Mouse (Mus musculus) liver, embryonic 16.5 days (tissue): ENCODE results near the gene Dpy19l2. TPM values are rescaled to one million over a fixed set of nuclear protein-coding genes. Genes with fewer than 3 reads are reported as not detected.
A peak's percentile ranks its signal among the peaks of the same experiment; 100 is the strongest.
"Not testable (repeated sequence)": the region's sequence is repeated elsewhere in the genome, so short reads cannot be mapped to it uniquely, and the experiment has no call there.

ENCODE experiments used
- ATAC-seq: fragments of 200-750 bp; cut with Nextera tagmentation; 2 replicates; pipeline ENCODE4 v1.8.0; 2017; ENCODE audit warnings: low read depth, mild to moderate bottlenecking, moderate number of reproducible peaks, moderate library complexity
- H3K27ac ChIP-seq: fragments of 300-500 bp; sonication (generic); 2 replicates; pipeline ENCODE4 v1.5.1; 2014; ENCODE audit warnings: mild to moderate bottlenecking, low read length
- H3K27me3 ChIP-seq: fragments of 300-500 bp; sonication (generic); 2 replicates; pipeline ENCODE4 v1.6.1; 2014; ENCODE audit warnings: low read depth, low read length, mixed read lengths; ENCODE audit not compliant: control insufficient read depth, insufficient read depth
- H3K36me3 ChIP-seq: fragments of 300-500 bp; sonication (generic); 2 replicates; pipeline ENCODE4 v1.6.1; 2014; ENCODE audit warnings: mild to moderate bottlenecking; ENCODE audit not compliant: control insufficient read depth, insufficient read depth
- H3K4me1 ChIP-seq: fragments of 300-500 bp; sonication (generic); 2 replicates; pipeline ENCODE4 v1.6.1; 2014; ENCODE audit warnings: low read depth, low read length, mixed read lengths; ENCODE audit not compliant: control insufficient read depth
- H3K4me2 ChIP-seq: fragments of 300-500 bp; sonication (generic); 2 replicates; pipeline ENCODE4 v1.6.1; 2014; ENCODE audit warnings: low read depth, low read length, mixed read lengths
- H3K4me3 ChIP-seq: fragments of 300-500 bp; sonication (generic); 2 replicates; pipeline ENCODE4 v1.5.1; 2014; ENCODE audit warnings: low read depth, mild to moderate bottlenecking, low read length
- H3K9ac ChIP-seq: fragments of 300-500 bp; sonication (generic); 2 replicates; pipeline ENCODE4 v1.6.1; 2014; ENCODE audit warnings: low read depth, low read length
- H3K9me3 ChIP-seq: fragments of 300-500 bp; sonication (generic); replicated peaks from 2 replicates; pipeline ENCODE4 v1.6.1; 2016; ENCODE audit warnings: low read length; ENCODE audit not compliant: control insufficient read depth
- WGBS: fragments of 180-500 bp; shearing (Covaris S2); extraction: QIAGEN DNeasy Blood & Tissue Kit; methylation state at CpG from one replicate; pipeline ENCODE4 v1.1.7; 2014; ENCODE audit not compliant: insufficient replicate concordance; 5-methylcytosine and 5-hydroxymethylcytosine counted together
- polyA plus RNA-seq: library from polyadenylated mRNA; unstranded; fragments of >200 nt; fragmentation: Nextera tagmentation; extraction: Ambion mirVana; gene quantifications from 2 replicates; pipeline ENCODE4 v1.2.1, GENCODE M21; 2015

Gene Dpy19l2
- polyA plus RNA-seq = 0.04 and 0.06 TPM in 2 replicates

DNA sequence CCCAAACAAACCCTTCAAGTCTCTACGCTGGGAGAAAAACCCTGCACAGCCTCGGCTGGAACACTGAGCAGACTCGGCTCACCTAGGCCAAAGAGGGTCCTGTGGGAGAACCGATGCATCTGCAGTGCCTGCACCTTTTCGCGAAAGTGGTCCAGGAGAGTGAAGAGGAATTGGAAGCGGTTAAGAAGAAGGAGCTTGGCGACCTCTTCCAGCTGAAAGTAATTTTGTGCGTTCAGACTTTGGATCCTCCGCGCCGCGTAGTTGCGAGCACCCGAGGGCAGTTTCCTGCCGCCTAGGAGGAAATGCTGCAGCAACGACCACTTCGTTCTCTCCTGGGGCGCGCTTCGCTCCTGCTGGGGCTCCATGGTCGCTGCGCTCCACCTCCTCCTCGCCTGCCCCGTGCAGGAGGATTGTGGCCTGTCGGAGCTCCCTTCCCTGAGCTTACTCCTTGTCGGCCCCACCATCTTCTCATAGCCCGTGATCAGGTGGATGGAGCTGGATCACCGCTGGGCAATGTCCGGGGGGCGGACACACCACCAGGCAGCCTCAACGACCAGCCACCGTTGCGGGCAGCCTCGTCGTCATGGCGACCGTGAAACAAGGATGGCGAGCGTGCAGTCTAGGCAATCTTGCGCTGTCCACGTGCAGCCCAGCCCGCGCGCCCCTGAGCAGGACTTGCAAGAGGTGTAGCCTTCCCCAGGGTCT, at the start of gene Dpy19l2:
TSS of gene Dpy19l2 (minus strand) at position 594 of the 705 bp plus-strand sequence.
- 2% methylated on average over 45 of the region's 45 CpGs for WGBS
- H3K4me2 ChIP-seq = peak within 1 kb of the TSS; percentile 39
- H3K27ac ChIP-seq = no peak within 1 kb of the TSS
- H3K27me3 ChIP-seq = peaks cover 11% of the 10 kb centered on the region; the same call in 1 of the 2 replicates
- ATAC-seq = no peak
- peak within 1 kb of the TSS; percentile 13; the same call in 1 of the 2 replicates for H3K4me3 ChIP-seq
- no peak within 1 kb of the TSS for H3K9ac ChIP-seq
- no peaks in the 10 kb centered on the region for H3K36me3 ChIP-seq
- no peaks in the 10 kb centered on the region for H3K4me1 ChIP-seq
- H3K9me3 ChIP-seq = no peaks in the 10 kb centered on the region

DNA sequence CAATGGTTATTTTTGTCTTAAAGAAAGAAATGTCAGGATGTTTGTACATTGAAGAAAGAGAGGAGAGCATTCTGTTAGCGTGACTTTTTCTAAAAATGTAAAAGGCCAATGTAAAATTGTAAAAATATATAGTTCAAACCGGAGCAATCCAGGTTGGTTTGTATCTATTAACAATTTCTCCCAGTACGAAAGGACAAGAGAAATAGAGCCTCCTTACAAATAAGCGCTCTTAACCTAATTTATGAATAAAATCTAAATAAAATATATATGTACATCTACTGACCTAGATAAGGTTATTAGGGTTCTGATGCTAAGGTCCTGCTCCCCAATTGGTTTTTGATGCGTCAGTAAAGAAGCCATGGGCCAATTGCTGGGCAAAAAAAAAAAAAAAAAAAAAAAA, 48.9 kb upstream of the Dpy19l2 start:
- no peak overlapping the region for H3K9ac ChIP-seq
- H3K4me3 ChIP-seq = no peak overlapping the region
- H3K4me1 ChIP-seq = no peaks in the 10 kb centered on the region
- no peak for ATAC-seq
- H3K4me2 ChIP-seq = no peak overlapping the region
- H3K27ac ChIP-seq = no peak overlapping the region
- no peaks in the 10 kb centered on the region for H3K27me3 ChIP-seq
- no peaks in the 10 kb centered on the region for H3K36me3 ChIP-seq
- no peaks in the 10 kb centered on the region for H3K9me3 ChIP-seq
- WGBS = 65% methylated on average over 5 of the region's 5 CpGs

DNA sequence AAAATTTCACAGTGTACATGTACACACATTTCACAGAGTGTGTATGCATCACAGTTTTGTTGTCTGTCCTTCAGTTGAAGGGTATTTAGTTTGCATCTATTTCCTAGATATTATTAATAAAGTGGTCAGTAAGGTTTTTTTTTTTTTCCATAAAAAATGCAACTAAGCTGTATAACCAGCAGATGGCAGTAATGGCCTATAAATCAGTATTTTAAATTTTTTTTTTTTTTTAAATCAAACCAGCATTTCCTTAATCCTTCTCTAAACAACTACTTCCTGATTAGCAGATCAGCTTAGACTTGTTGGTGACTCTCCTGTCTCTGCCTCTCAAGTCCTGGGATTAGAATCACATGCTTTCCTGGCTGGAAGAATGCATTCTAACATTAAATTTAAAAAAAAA, 5.2 kb upstream of the Dpy19l2 start:
- H3K4me3 ChIP-seq = no peak overlapping the region
- no peaks in the 10 kb centered on the region for H3K9me3 ChIP-seq
- H3K36me3 ChIP-seq = no peaks in the 10 kb centered on the region
- no peak for ATAC-seq
- H3K4me1 ChIP-seq = no peaks in the 10 kb centered on the region
- no peak overlapping the region for H3K4me2 ChIP-seq
- no peak overlapping the region for H3K9ac ChIP-seq
- H3K27me3 ChIP-seq = peaks cover 4% of the 10 kb centered on the region; the same call in 1 of the 2 replicates
- no peak overlapping the region for H3K27ac ChIP-seq

DNA sequence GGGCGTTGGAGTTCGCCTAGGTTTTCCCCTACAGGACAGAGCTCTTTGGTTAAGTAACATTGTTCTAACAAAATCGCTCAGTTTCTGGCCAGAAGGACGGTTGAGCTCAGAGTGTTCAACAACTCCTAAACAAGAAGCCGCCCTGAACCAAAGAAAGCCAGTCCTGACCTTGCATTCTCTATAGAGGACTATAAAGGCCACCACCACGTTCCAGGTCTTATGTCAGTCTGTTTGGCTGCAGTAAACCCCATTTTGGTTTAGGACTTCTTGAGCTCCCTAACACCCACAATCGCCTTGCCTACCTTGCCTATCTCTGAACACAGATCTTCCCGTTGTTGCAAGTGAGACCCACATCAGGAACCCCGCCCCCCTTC, 299 bp upstream of the Dpy19l2 start:
- H3K4me2 ChIP-seq = no peak overlapping the region
- H3K9me3 ChIP-seq = no peaks in the 10 kb centered on the region
- H3K27me3 ChIP-seq = peaks cover 11% of the 10 kb centered on the region; the same call in 1 of the 2 replicates
- H3K9ac ChIP-seq = no peak overlapping the region
- H3K36me3 ChIP-seq = no peaks in the 10 kb centered on the region
- H3K4me1 ChIP-seq = no peaks in the 10 kb centered on the region
- WGBS = 7% methylated on average over 9 of the region's 9 CpGs
- no peak overlapping the region for H3K27ac ChIP-seq
- no peak for ATAC-seq
- no peak overlapping the region for H3K4me3 ChIP-seq

DNA sequence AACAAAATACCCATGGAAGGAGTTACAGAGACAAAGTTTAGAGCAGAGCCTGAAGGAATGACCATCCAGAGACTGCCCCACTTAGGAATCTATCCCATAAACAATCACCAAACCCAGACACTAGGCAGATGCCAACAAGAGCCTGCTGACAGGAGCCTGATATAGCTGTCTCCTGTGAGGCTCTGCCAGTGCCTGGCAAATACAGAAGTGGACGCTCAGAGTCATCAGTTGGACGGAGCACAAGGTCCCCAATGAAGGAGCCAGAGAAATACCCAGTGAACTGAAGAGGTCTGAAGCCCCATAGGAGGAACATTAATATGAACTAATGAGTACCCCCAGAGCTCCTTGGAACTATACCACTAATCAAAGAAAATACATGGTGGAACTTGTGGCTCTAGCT, 58.8 kb downstream of the Dpy19l2 start:
- WGBS = 66% methylated on average over 2 of the region's 2 CpGs
- H3K36me3 ChIP-seq, H3K27me3 ChIP-seq, H3K4me2 ChIP-seq, H3K9ac ChIP-seq, H3K4me3 ChIP-seq, ATAC-seq, H3K27ac ChIP-seq, H3K9me3 ChIP-seq, H3K4me1 ChIP-seq: not testable (repeated sequence)

DNA sequence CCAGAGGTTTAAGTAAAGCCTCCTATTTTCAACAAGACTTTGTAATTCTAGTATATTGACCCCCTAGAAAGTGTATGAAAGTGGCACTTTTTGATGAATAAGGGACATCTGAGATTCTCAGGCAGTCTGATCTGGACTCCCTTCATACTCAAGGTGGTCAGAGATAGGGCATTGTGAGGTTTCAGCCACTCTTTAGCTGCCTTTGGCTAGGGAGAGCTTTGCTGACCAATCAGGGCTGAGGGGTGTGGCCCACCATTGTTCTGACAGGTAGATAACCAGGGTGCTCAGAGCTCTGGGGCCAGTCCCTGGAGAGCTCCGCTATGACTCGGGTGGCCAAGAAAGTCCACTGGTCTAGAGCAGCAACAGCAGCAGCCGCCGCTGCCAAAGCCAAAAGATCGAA, 71.2 kb downstream of the Dpy19l2 start, which contains the start of gene Cypt4:
TSS of gene Cypt4 (plus strand) at position 301 of the 400 bp plus-strand sequence.
- Histone ChIP-seq H3K4me3 (no peak within 1 kb of the TSS), H3K4me1 (no peaks in the 10 kb centered on the region), H3K36me3 (no peaks in the 10 kb centered on the region), H3K9ac (no peak within 1 kb of the TSS), H3K9me3 (no peaks in the 10 kb centered on the region), H3K27me3 (no peaks in the 10 kb centered on the region), H3K4me2 (no peak within 1 kb of the TSS), H3K27ac (no peak within 1 kb of the TSS)
- WGBS = 73% methylated on average over 5 of the region's 5 CpGs
- no peak for ATAC-seq

DNA sequence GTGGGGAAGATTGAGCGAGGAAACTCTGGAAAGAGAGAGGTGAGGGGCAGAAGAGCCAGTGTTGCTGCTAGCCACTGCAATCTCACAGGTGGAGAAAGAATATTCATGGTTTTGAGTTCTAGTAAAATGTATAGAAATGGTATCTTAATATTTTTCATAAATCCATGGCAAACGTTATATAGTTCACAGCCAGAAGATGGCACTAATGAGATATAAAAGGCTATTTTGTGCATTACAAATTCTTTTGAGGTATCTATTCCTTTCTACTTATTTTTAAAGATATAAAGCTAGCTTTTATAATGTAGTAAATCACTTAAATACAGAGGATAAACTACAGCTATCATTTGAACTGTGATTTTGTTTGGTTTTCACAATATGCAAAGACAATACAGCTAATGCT, 157.9 kb downstream of the Dpy19l2 start:
- no peak overlapping the region for H3K4me3 ChIP-seq
- H3K4me2 ChIP-seq = no peak overlapping the region
- H3K9me3 ChIP-seq = no peaks in the 10 kb centered on the region
- no peaks in the 10 kb centered on the region for H3K27me3 ChIP-seq
- no peak overlapping the region for H3K9ac ChIP-seq
- no peaks in the 10 kb centered on the region for H3K4me1 ChIP-seq
- ATAC-seq = no peak
- H3K36me3 ChIP-seq = no peaks in the 10 kb centered on the region
- WGBS = 30% methylated on average over 2 of the region's 2 CpGs
- H3K27ac ChIP-seq = no peak overlapping the region

DNA sequence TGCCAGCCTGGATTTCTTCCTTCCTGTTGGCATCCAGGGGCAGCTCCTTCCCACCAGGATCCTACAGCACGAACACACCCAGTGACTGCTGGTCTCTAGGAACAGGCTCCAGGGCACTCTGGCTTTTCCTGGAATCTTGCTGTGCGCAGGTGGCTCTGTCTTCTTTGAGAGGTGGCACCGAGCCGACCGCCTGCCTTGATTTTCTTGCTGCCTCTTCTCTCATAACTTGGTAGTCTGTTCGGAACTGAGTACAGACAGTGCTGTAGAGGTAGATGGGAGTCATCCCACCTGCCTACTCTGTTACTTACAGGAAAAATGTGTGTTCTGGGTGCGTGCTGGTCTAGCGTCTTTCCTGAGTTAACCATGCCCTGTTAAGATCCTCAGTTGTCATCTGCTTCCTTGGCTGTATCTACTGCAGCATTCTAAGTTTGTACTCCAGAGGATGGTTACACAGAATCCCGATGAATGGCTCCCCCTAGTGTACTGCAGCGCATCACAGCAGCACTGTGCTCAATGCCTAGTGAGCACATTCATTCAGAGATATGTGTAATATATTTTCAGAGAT, 179.4 kb downstream of the Dpy19l2 start:
- peak; percentile 54; the same call in 1 of the 2 replicates for ATAC-seq
- no peak overlapping the region for H3K27ac ChIP-seq
- 47% methylated on average over 10 of the region's 10 CpGs for WGBS

DNA sequence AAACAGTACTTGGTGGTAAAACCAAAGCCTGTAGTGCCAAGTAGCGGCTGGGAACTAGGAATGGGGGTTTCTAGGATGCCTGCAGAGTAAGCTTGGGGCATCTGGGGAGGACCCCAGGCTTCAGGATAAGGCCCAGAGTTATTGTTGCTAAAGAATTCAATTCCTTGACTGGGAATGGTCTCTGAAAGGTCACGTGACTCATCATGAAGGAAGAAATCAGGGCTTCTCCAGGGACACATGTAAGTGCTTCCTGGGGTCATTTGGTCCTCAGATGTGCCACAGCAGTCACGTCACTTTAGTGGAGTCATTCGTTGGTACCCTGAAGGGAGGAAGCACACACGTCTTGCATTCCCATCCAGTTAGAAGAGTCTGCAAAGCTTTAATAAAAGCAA, 182.0 kb downstream of the Dpy19l2 start:
- no peak overlapping the region for H3K27ac ChIP-seq
- H3K27me3 ChIP-seq = no peaks in the 10 kb centered on the region
- no peaks in the 10 kb centered on the region for H3K4me1 ChIP-seq
- no peak overlapping the region for H3K4me2 ChIP-seq
- H3K9ac ChIP-seq = no peak overlapping the region
- no peak overlapping the region for H3K4me3 ChIP-seq
- WGBS = 58% methylated on average over 5 of the region's 5 CpGs
- no peaks in the 10 kb centered on the region for H3K9me3 ChIP-seq
- ATAC-seq = no peak
- H3K36me3 ChIP-seq = no peaks in the 10 kb centered on the region

More for the DNA sequence above, 179.4 kb downstream of the Dpy19l2 start:
- Histone ChIP-seq H3K4me3 (no peak overlapping the region), H3K9ac (no peak overlapping the region), H3K4me2 (no peak overlapping the region), H3K27me3 (no peaks in the 10 kb centered on the region), H3K4me1 (no peaks in the 10 kb centered on the region), H3K36me3 (no peaks in the 10 kb centered on the region), H3K9me3 (no peaks in the 10 kb centered on the region)
